Mouse (Mus musculus): ENCODE results near the gene Zfp345. TPM values are rescaled to one million over a fixed set of nuclear protein-coding genes. Genes with fewer than 3 reads are reported as not detected.
A peak's percentile ranks its signal among the peaks of the same experiment; 100 is the strongest.
"Not testable (repeated sequence)": the region's sequence is repeated elsewhere in the genome, so short reads cannot be mapped to it uniquely, and the experiment has no call there.

Zfp345 gene
- polyA plus RNA-seq (2015; fragmentation: Nextera tagmentation; extraction: Ambion mirVana) = 0.06 and 0.09 TPM in 2 replicates

DNA sequence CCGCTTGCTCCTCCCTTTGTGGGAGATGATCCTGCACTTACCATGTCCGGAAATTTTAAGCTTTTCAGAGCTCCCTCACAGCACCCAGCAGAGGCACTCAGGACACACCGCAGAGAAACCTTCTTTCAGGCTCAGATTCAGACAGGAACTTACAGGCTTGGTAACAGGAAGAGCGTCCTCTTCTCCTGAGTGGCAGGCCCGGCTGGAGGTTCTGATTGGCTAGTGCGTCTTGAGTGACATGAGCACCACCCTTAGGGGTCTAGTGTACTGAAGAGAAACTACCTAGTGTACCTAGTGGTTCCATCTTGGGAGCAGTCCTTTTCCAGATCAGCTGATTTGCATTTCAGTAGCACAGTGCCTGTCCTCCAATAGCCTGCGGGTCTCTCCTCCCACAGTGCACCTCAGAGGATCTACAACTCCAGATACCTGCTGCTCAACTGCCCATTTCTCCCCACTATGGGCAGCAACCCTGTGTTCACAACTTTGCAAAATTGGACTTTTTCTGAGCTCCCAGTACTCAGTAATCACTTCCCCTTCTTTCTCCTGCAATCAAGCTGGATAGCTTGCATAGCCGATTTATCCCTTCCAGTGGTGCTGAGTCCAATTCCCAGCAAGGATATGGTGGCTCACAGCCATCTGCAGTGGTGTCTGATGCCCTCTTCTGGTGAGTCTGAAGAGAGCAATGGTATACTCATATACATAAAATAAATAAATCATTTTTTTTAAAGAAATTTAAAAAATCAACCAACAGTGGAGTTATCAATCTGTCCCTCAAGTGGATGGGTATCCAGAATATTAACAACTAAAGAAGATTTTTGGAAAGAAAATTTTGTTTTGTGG, at the start of gene Zfp345:
Gene Zfp345, minus strand, starts transcription at position 153 of the 840 bp plus-strand sequence.
- not testable (repeated sequence) for H3K9ac ChIP-seq; H3K36me3 ChIP-seq; H3K4me2 ChIP-seq; ATAC-seq (ENCODE audit: borderline replicate concordance, extremely low read depth, low FRiP score, low TSS enrichment); H3K4me3 ChIP-seq; H3K27me3 ChIP-seq; H3K9me3 ChIP-seq; H3K4me1 ChIP-seq; H3K27ac ChIP-seq
- 65% methylated on average over 8 of the region's 8 CpGs for WGBS

DNA sequence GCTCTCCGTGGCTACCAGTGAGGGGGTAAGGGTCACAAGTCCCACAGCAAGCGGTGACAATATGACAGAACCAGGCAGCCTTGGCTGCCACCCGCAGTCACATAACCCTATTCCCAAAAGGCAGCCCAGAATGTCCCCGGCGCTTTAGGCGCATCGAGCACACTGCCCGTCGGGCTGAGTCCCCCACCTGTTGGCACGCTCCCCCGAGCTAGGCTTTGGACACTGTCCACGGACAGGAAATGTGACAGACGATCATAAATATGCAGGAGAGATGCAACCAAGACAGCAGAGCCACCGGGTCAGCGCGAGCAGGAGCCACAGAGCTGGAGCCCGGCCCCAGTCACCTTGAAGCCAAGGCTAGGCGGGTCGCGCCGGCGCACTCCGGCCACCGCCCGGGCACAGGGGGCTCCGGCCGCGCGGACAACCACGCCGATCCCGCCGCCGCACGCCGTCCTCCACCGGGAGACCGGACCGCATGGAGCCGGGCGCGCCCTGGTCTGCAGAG, 40.9 kb upstream of the Zfp345 start:
- 1% methylated on average over 42 of the region's 42 CpGs for WGBS
- H3K9me3 ChIP-seq = no peaks in the 10 kb centered on the region
- H3K27me3 ChIP-seq = peaks cover 23% of the 10 kb centered on the region
- no peak overlapping the region for H3K9ac ChIP-seq
- H3K4me2 ChIP-seq = peak overlapping the region; percentile 58
- ATAC-seq (ENCODE audit: borderline replicate concordance, extremely low read depth, low FRiP score, low TSS enrichment) = no peak
- H3K27ac ChIP-seq = no peak overlapping the region
- H3K4me3 ChIP-seq = peak overlapping the region; percentile 31
- H3K4me1 ChIP-seq = no peaks in the 10 kb centered on the region
- H3K36me3 ChIP-seq = no peaks in the 10 kb centered on the region

DNA sequence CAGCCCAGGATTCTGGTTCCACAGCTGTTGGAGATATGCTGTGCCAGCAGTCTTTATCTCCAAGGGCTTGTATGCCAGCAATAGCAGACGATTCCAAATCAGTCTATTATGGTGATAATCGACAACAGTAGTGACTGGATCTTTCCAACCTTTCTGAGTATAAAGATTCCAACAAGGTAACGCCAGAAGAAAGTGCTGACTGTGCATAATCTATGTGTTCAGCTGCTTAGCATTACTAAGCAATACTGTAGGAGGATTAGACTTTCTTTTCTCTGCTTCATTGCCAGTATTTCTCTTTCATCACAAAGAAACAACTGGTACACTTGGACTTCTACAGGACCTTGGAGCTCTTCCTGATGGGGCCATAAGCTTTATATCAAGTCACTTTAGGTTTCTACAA, 27.9 kb upstream of the Zfp345 start:
- WGBS = 87% methylated on average over 3 of the region's 3 CpGs
- no peaks in the 10 kb centered on the region for H3K4me1 ChIP-seq
- no peaks in the 10 kb centered on the region for H3K36me3 ChIP-seq
- H3K9ac ChIP-seq = no peak overlapping the region
- H3K4me2 ChIP-seq = no peak overlapping the region
- no peaks in the 10 kb centered on the region for H3K27me3 ChIP-seq
- H3K9me3 ChIP-seq = no peaks in the 10 kb centered on the region
- H3K4me3 ChIP-seq = no peak overlapping the region
- H3K27ac ChIP-seq = no peak overlapping the region
- no peak for ATAC-seq (ENCODE audit: borderline replicate concordance, extremely low read depth, low FRiP score, low TSS enrichment)

DNA sequence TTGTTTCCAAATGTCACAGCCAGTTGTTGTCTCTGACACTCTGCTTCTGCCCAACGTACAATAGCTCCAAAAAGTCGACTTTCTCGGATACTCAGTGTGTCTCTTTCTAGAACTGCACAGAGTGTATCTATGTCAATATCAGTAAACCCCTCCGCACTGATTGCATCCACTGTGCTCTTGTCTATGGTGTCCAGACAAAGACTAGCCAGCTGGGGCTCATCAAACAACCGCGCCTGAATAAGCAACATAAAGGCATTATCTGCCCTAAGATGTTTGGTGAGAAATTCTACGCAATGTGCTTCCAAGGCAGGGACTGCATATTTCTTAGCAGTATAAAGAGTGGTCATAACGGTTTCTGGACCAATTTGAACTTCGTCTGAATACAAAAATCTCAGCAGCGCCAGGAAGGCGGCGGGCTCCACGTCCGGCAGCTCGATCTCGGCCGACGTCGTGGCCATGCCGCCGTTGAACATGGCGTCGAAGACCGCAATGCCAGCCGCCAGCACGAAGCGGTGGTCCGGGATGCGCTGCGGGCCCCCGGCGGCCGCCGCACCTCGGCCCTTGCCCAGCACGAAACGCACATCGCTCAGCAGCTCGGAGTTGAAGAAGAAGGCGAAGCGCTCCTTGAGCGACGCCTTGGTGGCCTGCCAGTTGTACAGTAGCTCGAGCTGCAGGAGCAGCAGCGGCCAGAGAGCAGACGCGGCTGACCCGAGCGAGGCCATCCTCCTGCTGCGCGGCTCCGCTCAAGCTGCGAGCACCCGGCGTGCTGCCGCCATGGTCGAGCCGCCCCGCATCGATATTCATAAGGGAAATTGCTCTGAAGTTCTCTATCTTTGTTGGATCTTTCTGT, 15.5 kb upstream of the Zfp345 start:
- H3K27ac ChIP-seq, H3K9ac ChIP-seq, H3K36me3 ChIP-seq, H3K9me3 ChIP-seq, H3K27me3 ChIP-seq, H3K4me1 ChIP-seq: not testable (repeated sequence)
- 30% methylated on average over 59 of the region's 60 CpGs for WGBS
- Histone ChIP-seq H3K4me2 (peak overlapping the region; percentile 51), H3K4me3 (peak overlapping the region; percentile 26)
- peak; percentile 74; the same call in 1 of the 2 replicates for ATAC-seq (ENCODE audit: borderline replicate concordance, extremely low read depth, low FRiP score, low TSS enrichment)

DNA sequence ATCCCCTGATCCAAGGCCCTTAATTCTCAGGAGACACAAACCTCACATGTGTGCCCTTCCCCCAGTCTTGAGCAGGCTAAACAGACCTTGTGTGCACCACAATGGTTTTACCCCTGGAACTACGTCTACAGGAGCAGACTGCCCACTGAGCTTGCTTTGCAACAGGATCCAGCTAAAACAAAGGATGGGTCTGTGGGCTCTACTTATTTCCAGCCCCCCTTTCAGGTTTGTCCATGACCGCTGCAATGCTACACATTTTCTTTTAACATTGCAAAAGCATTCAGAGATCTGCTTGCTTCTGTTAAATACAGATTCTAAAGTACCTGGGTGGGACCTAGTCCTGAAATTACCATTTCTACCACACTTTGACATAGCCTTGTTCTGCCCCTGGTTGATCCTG, 8.1 kb upstream of the Zfp345 start:
- ATAC-seq (ENCODE audit: borderline replicate concordance, extremely low read depth, low FRiP score, low TSS enrichment) = no peak

DNA sequence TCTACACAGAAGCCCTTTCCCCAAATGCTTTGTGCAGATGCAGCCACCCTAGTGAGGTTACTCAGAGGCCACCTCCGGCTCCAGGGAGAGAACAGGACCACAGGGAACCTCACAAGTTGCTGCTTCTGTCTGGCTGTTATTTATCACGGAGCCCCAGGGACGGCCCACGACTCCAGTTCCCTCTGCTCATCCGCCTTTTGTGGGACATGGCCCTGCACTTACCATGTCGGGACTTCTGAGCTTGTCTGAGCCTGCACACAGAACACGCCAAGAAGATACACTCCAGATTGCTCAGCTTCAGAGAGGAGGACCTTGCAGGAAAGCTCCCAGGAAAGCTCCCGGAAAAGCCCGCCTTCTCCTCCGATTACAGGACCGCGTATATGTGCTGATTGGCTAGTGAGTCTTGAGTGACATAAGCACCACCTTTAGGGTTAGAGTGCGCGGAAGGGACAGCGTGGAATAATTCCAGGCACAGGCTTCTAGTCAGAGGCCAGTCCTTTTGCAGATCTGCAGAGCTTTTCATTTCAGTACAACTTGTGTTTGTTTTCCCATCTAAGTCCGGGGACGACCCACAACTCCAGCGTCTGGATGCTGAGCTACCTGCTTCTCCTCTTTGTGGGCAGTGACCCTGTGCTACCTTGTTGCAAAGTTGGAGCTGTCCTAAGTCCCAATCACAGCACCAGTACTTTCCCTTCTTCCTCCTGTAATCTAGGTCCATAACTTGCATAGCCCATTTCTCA, 33.5 kb downstream of the Zfp345 start, which contains the start of gene Zfp442:
Gene Zfp442, minus strand, starts transcription at position 307 of the 740 bp plus-strand sequence.
- Histone ChIP-seq H3K4me2 (peak within 1 kb of the TSS; percentile 56), H3K9ac (peak within 1 kb of the TSS; percentile 43), H3K4me3 (peak within 1 kb of the TSS; percentile 54), H3K27ac (peak within 1 kb of the TSS; percentile 66)
- 0% methylated on average over 18 of the region's 18 CpGs for WGBS
- not testable (repeated sequence) for H3K9me3 ChIP-seq, H3K36me3 ChIP-seq, H3K4me1 ChIP-seq, H3K27me3 ChIP-seq
- ATAC-seq (ENCODE audit: borderline replicate concordance, extremely low read depth, low FRiP score, low TSS enrichment) = peak; percentile 100

More for the DNA sequence above, 8.1 kb upstream of the Zfp345 start:
- Histone ChIP-seq H3K4me3 (no peak overlapping the region), H3K27me3 (no peaks in the 10 kb centered on the region), H3K4me2 (no peak overlapping the region), H3K27ac (no peak overlapping the region), H3K4me1 (no peaks in the 10 kb centered on the region), H3K9me3 (no peaks in the 10 kb centered on the region), H3K36me3 (no peaks in the 10 kb centered on the region), H3K9ac (no peak overlapping the region)
- 70% methylated on average over 2 of the region's 2 CpGs for WGBS

DNA sequence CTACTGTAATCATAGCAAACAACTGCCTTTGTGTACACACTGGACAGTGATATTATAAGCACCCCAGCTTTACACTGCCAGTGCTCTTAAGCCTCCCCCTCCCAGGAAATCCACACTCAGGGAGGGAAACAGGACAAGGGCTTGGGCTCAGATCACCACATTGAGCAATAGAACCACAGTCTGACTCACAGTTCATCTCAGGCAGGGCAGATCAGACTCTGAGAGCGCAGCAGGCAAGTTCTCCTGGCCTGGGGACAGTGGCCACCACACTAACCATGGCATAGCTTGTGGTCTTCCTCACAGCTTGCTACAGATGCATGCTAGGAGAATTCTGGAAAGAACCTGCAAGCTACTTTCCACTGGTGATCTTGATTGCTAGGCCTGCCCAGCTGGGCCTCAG, 45.8 kb downstream of the Zfp345 start:
- not testable (repeated sequence) for H3K9me3 ChIP-seq; H3K4me2 ChIP-seq; H3K36me3 ChIP-seq; H3K4me3 ChIP-seq; H3K27me3 ChIP-seq; H3K9ac ChIP-seq; H3K4me1 ChIP-seq; H3K27ac ChIP-seq; ATAC-seq (ENCODE audit: borderline replicate concordance, extremely low read depth, low FRiP score, low TSS enrichment)
- WGBS = 91% methylated on average over 1 of the region's 1 CpGs

Other genes starting within 250 kb of the Zfp345 start
- gene Gm21994, start 229.5 kb downstream of the Zfp345 start, polyA plus RNA-seq (2015; fragmentation: Nextera tagmentation; extraction: Ambion mirVana) = 5.4 and 5.9 TPM in 2 replicates
- gene Gm14124, start 227.6 kb downstream of the Zfp345 start, polyA plus RNA-seq (2015; fragmentation: Nextera tagmentation; extraction: Ambion mirVana) = 0.06 TPM in 1 of 2 replicates, not detected in the other
- 2.6 and 3.1 TPM in 2 replicates for gene Gm10130, start 161.4 kb downstream of the Zfp345 start, polyA plus RNA-seq (2015; fragmentation: Nextera tagmentation; extraction: Ambion mirVana)
- gene 3300002I08Rik, start 122.3 kb downstream of the Zfp345 start, polyA plus RNA-seq (2015; fragmentation: Nextera tagmentation; extraction: Ambion mirVana) = 8.2 and 9.1 TPM in 2 replicates
- gene Zfp442, start 33.6 kb downstream of the Zfp345 start, polyA plus RNA-seq (2015; fragmentation: Nextera tagmentation; extraction: Ambion mirVana) = 7.1 and 8.2 TPM in 2 replicates
- gene Cst7, start 85.3 kb upstream of the Zfp345 start, polyA plus RNA-seq (2015; fragmentation: Nextera tagmentation; extraction: Ambion mirVana) = 0.38 and 0.96 TPM in 2 replicates
- 51.7 and 53.7 TPM in 2 replicates for gene Apmap, start 123.5 kb upstream of the Zfp345 start, polyA plus RNA-seq (2015; fragmentation: Nextera tagmentation; extraction: Ambion mirVana)
- gene Acss1, start 183.4 kb upstream of the Zfp345 start, polyA plus RNA-seq (2015; fragmentation: Nextera tagmentation; extraction: Ambion mirVana) = 8.1 and 8.8 TPM in 2 replicates
- not detected in 2 replicates for gene Vsx1, start 204.3 kb upstream of the Zfp345 start, polyA plus RNA-seq (2015; fragmentation: Nextera tagmentation; extraction: Ambion mirVana)

All from lung, embryonic 15.5 days (tissue).